ENCODE assay signal across 24 mouse cellular contexts in genomic region chr16:95712121-95712520, GRCm38 (mm10). TPM values are rescaled to one million over a fixed set of nuclear protein-coding genes. Genes with fewer than 3 reads are reported as not detected.
A peak's percentile ranks its signal among the peaks of the same experiment; 100 is the strongest.
DNase-seq lines count a peak whose midpoint lies in the region; ATAC-seq and TF ChIP-seq lines count a peak whose summit lies in the region.
"Had no signal": no experiment of that assay in that cellular context is flagged by ENCODE, and none has a peak within 500 bp of the region (broad histone marks: within the 10 kb centered on the region; RNA-seq: fewer than 3 reads in every experiment).

No protein-coding gene starts in this region.

- H3K4me1 ChIP-seq in limb, embryonic 12.5 days (replicated peaks): peaks cover 13% of the 10 kb centered on the region
- peaks cover 7% of the 10 kb centered on the region for H3K4me1 ChIP-seq in limb, embryonic 10.5 days
- H3K4me1 ChIP-seq in lung, postnatal 0 days (ENCODE audit: insufficient read depth, low read depth, low read length): peaks cover 8% of the 10 kb centered on the region
- H3K4me1 ChIP-seq: forebrain, embryonic 10.5 days; forebrain, embryonic 12.5 days had no signal

- H3K9ac ChIP-seq in limb, embryonic 12.5 days (replicated peaks): no peak overlapping the region
- H3K9ac ChIP-seq in lung, postnatal 0 days (replicated peaks; ENCODE audit: low read depth): no peak overlapping the region
- H3K9ac ChIP-seq: embryonic facial prominence, embryonic 13.5 days; embryonic facial prominence, embryonic 15.5 days; forebrain, embryonic 12.5 days had no signal

- peak overlapping the region; percentile 29; the same call in 1 of the 2 replicates for H3K27ac ChIP-seq in limb, embryonic 12.5 days
- H3K27ac ChIP-seq in limb, embryonic 10.5 days: no peak overlapping the region
- H3K27ac ChIP-seq in lung, postnatal 0 days (ENCODE audit: low read length): no peak overlapping the region
- H3K27ac ChIP-seq: embryonic facial prominence, embryonic 13.5 days; embryonic facial prominence, embryonic 15.5 days; forebrain, embryonic 10.5 days; forebrain, embryonic 12.5 days had no signal

- no peak overlapping the region for H3K4me3 ChIP-seq in limb, embryonic 12.5 days (replicated peaks)
- H3K4me3 ChIP-seq in limb, embryonic 10.5 days: no peak overlapping the region
- H3K4me3 ChIP-seq in lung, postnatal 0 days (ENCODE audit: low read depth, low read length): no peak overlapping the region
- H3K4me3 ChIP-seq: embryonic facial prominence, embryonic 13.5 days; embryonic facial prominence, embryonic 15.5 days; erythroblast, embryonic 14.5 days; forebrain, embryonic 10.5 days; forebrain, embryonic 12.5 days had no signal

- peaks cover 93% of the 10 kb centered on the region for H3K36me3 ChIP-seq in limb, embryonic 12.5 days
- peaks cover 96% of the 10 kb centered on the region for H3K36me3 ChIP-seq in limb, embryonic 10.5 days
- H3K36me3 ChIP-seq in lung, postnatal 0 days (ENCODE audit: insufficient read depth, low read length): peaks cover 66% of the 10 kb centered on the region

- ATAC-seq in limb, embryonic 12.5 days (ENCODE audit: insufficient number of reproducible peaks, insufficient read depth, low FRiP score, low TSS enrichment, low read depth): no peak
- no peak for ATAC-seq in lung, postnatal 0 days
- ATAC-seq: forebrain, embryonic 14.5 days; forebrain, embryonic 16.5 days had no signal

- H3K27me3 ChIP-seq in limb, embryonic 12.5 days: no peaks in the 10 kb centered on the region
- H3K27me3 ChIP-seq in limb, embryonic 10.5 days (ENCODE audit: low read depth, poor library complexity, severe bottlenecking): no peaks in the 10 kb centered on the region
- no peaks in the 10 kb centered on the region for H3K27me3 ChIP-seq in lung, postnatal 0 days (replicated peaks; ENCODE audit: insufficient read depth, low read length)
- H3K27me3 ChIP-seq: embryonic facial prominence, embryonic 13.5 days; embryonic facial prominence, embryonic 15.5 days; forebrain, embryonic 12.5 days had no signal

- no peaks in the 10 kb centered on the region for H3K9me3 ChIP-seq in limb, embryonic 12.5 days
- no peaks in the 10 kb centered on the region for H3K9me3 ChIP-seq in limb, embryonic 10.5 days (replicated peaks)
- no peaks in the 10 kb centered on the region for H3K9me3 ChIP-seq in lung, postnatal 0 days (ENCODE audit: low read length)
- H3K9me3 ChIP-seq: embryonic facial prominence, embryonic 13.5 days; embryonic facial prominence, embryonic 15.5 days; forebrain, embryonic 10.5 days; forebrain, embryonic 12.5 days had no signal

- no peak for TF ChIP-seq CTCF in lung, postnatal 0 days (IDR thresholded peaks at IDR 0.05)

- no peak for TF ChIP-seq EP300 in lung, postnatal 0 days (IDR thresholded peaks at IDR 0.05)

- DNase-seq in heart, adult 11 months: peak; percentile 90
- no peak for DNase-seq in heart, adult 8-10 months (ENCODE audit: low spot score)
- no peak for DNase-seq in limb, embryonic 10.5 days (ENCODE audit: low spot score)
- DNase-seq in lung, postnatal 0 days (ENCODE audit: low spot score): peak; percentile 4
- no peak for DNase-seq in lung, postnatal 4 days
- no peak for DNase-seq in urinary bladder, postnatal 36 days (ENCODE audit: low spot score in 2 of 2)
- DNase-seq: adrenal gland, adult 2 months; adrenal gland, postnatal 10 days; adrenal gland, postnatal 25 days; cerebellum, adult 11 months; cerebellum, adult 18-20 months; cerebellum, adult 8-10 months; cerebellum, adult 9-11 months; cerebellum, postnatal 14 days; cerebellum, postnatal 36 days; embryo, embryonic 11 days had no signal

- H3K4me2 ChIP-seq in limb, embryonic 12.5 days: no peak overlapping the region
- no peak overlapping the region for H3K4me2 ChIP-seq in lung, postnatal 0 days (replicated peaks; ENCODE audit: low read depth, low read length)
- H3K4me2 ChIP-seq: embryonic facial prominence, embryonic 13.5 days; embryonic facial prominence, embryonic 15.5 days; forebrain, embryonic 12.5 days had no signal

- WGBS in limb, embryonic 12.5 days: 89% methylated on average over 10 of the region's 10 CpGs
- 92% methylated on average over 10 of the region's 10 CpGs for WGBS in limb, embryonic 10.5 days
- WGBS in lung, postnatal 0 days: 87% methylated on average over 10 of the region's 10 CpGs

RNA-seq across cellular contexts. Expression of gene Ets2, which starts 10.2 kb away (rescaled TPM):
- 10 to 100 TPM; 59.7 to 95.7 (median 76.1) TPM for total RNA-seq in heart, adult 8-10 months (2022)
- polyA plus RNA-seq in limb, embryonic 12.5 days (2016; fragmentation: Nextera tagmentation; extraction: Ambion mirVana): 123 and 124 TPM in 2 replicates
- 110 and 119 TPM in 2 replicates for polyA plus RNA-seq in limb, embryonic 10.5 days (2016; fragmentation: Nextera tagmentation; extraction: Ambion mirVana)
- 71.2 and 75.5 TPM in 2 replicates for polyA plus RNA-seq in lung, postnatal 0 days (2015; fragmentation: Nextera tagmentation; extraction: Ambion mirVana)

Comparison
In these comparisons a context has a peak if more than half of its experiments do, and no peak if none do; other contexts are left out.
1. DNase-seq: peak in heart, adult 11 months (single experiment) and lung, postnatal 0 days (single experiment); none in heart, adult 8-10 months (single experiment), limb, embryonic 10.5 days (single experiment), lung, postnatal 4 days (0 of 2) and urinary bladder, postnatal 36 days (0 of 2).